Mouse (Mus musculus) midbrain, embryonic 13.5 days (tissue): Measurements from ENCODE around the gene Ptprf. TPM values are rescaled to one million over a fixed set of nuclear protein-coding genes. Genes with fewer than 3 reads are reported as not detected.

Experiments used
- ATAC-seq: fragments of 200-750 bp; cut with Nextera tagmentation; 2 replicates; pipeline ENCODE4 v1.8.0; 2017; ENCODE audit warnings: mild to moderate bottlenecking, moderate TSS enrichment, moderate library complexity
- H3K27ac ChIP-seq: fragments of 300-500 bp; sonication (generic); 2 replicates; pipeline ENCODE4 v1.5.1; 2015; ENCODE audit warnings: inconsistent platforms, mild to moderate bottlenecking, moderate library complexity
- H3K27me3 ChIP-seq: fragments of 300-500 bp; sonication (generic); 2 replicates; pipeline ENCODE4 v1.6.1; 2015; ENCODE audit warnings: mild to moderate bottlenecking, inconsistent platforms
- H3K36me3 ChIP-seq: fragments of 300-500 bp; sonication (generic); 2 replicates; pipeline ENCODE4 v1.6.1; 2015; ENCODE audit warnings: mild to moderate bottlenecking, inconsistent platforms
- H3K4me1 ChIP-seq: fragments of 300-500 bp; sonication (generic); replicated peaks from 2 replicates; pipeline ENCODE4 v1.6.1; 2015; ENCODE audit warnings: inconsistent platforms
- H3K4me2 ChIP-seq: fragments of 300-500 bp; sonication (generic); replicated peaks from 2 replicates; pipeline ENCODE4 v1.6.1; 2015; ENCODE audit warnings: moderate library complexity, mild to moderate bottlenecking, inconsistent platforms
- H3K4me3 ChIP-seq: fragments of 300-500 bp; sonication (generic); replicated peaks from 2 replicates; pipeline ENCODE4 v1.5.1; 2015; ENCODE audit warnings: mild to moderate bottlenecking, inconsistent platforms
- H3K9ac ChIP-seq: fragments of 300-500 bp; sonication (generic); replicated peaks from 2 replicates; pipeline ENCODE4 v1.6.1; 2015; ENCODE audit warnings: mild to moderate bottlenecking, inconsistent platforms
- H3K9me3 ChIP-seq: fragments of 300-500 bp; sonication (generic); 2 replicates; pipeline ENCODE4 v1.6.1; 2016; ENCODE audit warnings: mild to moderate bottlenecking, inconsistent platforms
- WGBS: fragments of 180-500 bp; shearing (Covaris S2); methylation state at CpG from one replicate; pipeline ENCODE4 v1.1.7; 2015; 5-methylcytosine and 5-hydroxymethylcytosine counted together
- polyA plus RNA-seq: library from polyadenylated mRNA; unstranded; fragments of >200 nt; fragmentation: Nextera tagmentation; extraction: Ambion mirVana; gene quantifications from 2 replicates; pipeline ENCODE4 v1.2.1, GENCODE M21; 2015

Ptprf gene
- polyA plus RNA-seq, 1 experiment from 2014 or later = 91.8 TPM

DNA sequence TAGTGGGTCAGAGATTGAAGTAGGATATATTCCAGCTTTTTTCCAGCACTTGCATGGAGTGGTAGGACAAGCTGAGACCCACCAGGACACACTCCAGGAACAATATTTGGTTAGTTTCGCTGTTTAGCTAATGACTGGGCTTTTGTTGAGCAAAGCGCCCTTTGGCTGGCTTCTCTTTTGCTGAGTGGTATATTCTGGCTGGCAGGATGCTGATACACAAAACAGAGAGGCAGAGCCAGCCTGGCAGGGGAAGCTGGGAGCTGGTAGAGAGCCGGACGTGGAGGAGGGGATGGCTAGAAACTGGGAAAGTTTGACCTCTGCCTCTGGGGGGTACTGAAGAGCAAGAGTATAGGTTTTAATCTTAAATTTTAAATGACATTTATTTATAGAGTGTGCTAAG lies 13.8 kb upstream of the Ptprf start:
- no peak overlapping the region for H3K9ac ChIP-seq
- no peaks in the 10 kb centered on the region for H3K4me1 ChIP-seq
- no peaks in the 10 kb centered on the region for H3K36me3 ChIP-seq
- no peak overlapping the region for H3K27ac ChIP-seq
- no peak overlapping the region for H3K4me2 ChIP-seq
- no peak overlapping the region for H3K4me3 ChIP-seq
- no peaks in the 10 kb centered on the region for H3K9me3 ChIP-seq
- 64% methylated on average over 4 of the region's 4 CpGs for whole genome bisulfite sequencing
- ATAC-seq = no peak
- no peaks in the 10 kb centered on the region for H3K27me3 ChIP-seq

DNA sequence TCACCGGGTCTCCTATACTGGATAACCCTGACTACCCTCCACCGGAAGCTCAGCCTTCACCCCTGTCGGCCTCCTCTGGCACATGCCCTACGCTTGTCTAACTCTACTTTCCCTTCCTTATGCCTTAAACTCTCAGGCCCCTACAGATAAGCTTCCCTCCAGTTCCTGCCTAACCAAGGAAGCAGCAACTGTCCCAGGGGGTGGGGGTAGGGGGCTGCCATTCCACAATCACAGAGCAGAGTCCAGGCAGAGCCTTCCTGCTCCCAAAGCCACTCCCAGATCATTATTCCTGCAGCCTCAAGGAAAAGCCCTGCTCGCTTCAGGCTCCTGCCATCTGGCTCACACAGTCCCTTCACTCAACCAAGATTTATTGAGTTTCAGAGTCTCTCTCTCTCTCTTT lies 6.6 kb upstream of the Ptprf start:
- H3K27me3 ChIP-seq = 0 out of 2 replicates have a peak, but pooled peaks cover 4% of the 10 kb centered on the region

DNA sequence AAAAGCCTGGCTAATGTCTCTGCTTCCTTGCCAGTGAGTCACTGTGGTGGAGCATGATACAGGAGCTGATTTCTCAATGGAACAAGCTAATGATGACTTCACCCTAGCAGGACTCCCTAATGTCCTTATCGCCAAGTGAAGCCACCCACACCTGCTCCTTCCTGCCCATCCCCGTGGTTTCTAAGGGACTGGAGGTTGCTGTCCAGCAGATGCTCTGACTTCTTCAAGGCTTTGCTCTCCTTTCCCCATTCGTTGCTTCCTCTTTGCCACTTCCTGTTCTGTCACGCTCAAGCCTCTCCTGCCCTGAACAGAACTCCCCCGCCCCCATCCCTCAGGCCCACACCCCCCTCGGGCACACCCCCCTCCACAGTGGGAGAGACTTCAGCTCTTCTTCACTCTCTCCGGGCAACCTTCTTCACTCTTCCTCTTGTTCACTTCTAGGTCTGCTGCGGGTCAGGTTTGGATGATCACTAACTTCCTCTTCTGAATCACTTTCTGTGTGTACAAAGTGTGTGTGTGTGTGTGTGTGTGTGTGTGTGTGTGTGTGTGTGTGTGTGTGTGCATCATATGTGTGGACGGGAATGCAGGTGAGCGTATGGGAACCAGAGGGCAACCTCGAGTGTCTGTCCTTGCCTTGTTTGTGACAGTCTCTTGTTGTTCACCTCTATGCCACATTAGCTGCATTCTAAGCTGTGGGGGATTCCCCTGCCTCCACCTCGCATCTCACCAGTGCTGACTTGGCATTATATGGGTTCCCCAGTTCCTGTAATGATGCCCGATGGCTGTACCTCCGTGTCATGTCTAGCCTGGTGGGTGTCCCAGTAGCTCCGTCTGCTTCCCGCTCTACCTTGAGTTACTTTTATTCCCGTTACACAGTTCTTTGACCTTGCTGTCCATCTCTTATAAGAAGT lies 4.7 kb upstream of the Ptprf start:
- H3K4me1 ChIP-seq = peaks cover 33% of the 10 kb centered on the region
- WGBS = 66% methylated on average over 17 of the region's 17 CpGs
- H3K27ac ChIP-seq = no peak overlapping the region
- 0 out of 2 replicates have a peak, but pooled peaks cover 4% of the 10 kb centered on the region for H3K27me3 ChIP-seq
- no peak overlapping the region for H3K9ac ChIP-seq
- H3K4me3 ChIP-seq = no peak overlapping the region
- H3K9me3 ChIP-seq = no peaks in the 10 kb centered on the region
- H3K36me3 ChIP-seq = no peaks in the 10 kb centered on the region
- no peak overlapping the region for H3K4me2 ChIP-seq
- ATAC-seq = no peak

More for the DNA sequence above, 6.6 kb upstream of the Ptprf start:
- no peaks in the 10 kb centered on the region for H3K36me3 ChIP-seq
- H3K9me3 ChIP-seq = no peaks in the 10 kb centered on the region
- ATAC-seq = peak; percentile 53
- WGBS = 11% methylated on average over 5 of the region's 5 CpGs
- H3K4me3 ChIP-seq = no peak overlapping the region
- no peak overlapping the region for H3K9ac ChIP-seq
- H3K4me2 ChIP-seq = no peak overlapping the region
- H3K27ac ChIP-seq = peak overlapping the region; percentile 2; the same call in 1 of the 2 replicates
- H3K4me1 ChIP-seq = peaks cover 29% of the 10 kb centered on the region

DNA sequence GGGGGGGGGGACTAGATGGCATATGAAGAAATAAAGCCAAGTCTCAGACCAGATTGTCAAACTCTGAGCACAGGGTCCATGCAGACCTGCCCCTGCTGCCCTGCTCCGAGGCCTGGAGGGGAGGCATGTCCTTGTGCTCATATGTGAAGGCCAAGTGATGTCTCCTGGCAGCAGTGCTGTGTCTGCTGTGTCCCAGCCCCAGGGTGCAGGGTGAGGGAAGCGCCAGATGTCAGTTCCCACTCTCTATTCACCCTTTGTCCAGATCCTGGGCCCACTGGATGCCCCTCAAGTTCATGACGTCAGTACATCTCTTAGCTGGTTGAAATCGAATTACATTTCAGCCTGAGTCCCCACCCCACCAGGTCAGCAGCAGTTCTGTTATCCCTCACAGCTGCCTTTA lies 3.6 kb upstream of the Ptprf start:
- Histone ChIP-seq H3K27ac (no peak overlapping the region), H3K4me1 (peaks cover 35% of the 10 kb centered on the region)
- 66% methylated on average over 4 of the region's 4 CpGs for WGBS

DNA sequence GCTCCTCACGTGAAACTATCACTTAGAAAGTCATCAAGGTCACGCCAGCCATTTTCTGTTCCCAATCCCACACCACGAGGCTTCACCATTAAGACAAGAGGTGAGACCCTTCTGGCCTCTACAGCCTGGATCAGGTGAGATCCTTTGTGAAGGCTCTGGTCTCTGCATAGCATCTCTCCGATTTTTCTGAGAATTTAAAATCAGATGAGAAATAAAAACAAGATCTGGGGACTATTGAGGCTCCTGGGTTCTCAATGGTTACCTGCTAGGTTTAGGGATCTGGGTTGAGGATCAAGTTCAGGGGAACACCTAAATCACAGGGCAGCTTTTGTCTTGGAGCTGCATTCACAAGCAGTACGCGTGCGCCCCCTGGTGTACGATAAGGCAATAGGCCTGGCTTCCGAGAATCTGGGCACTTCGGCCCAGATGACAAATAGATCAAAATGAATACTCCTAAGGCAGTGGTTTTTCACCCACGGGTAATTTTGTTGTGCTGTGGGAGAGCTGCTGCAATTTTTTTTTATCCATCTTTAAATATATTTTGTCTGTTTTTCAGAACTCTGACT lies 1.6 kb upstream of the Ptprf start:
- no peak for ATAC-seq
- no peak overlapping the region for H3K4me2 ChIP-seq
- no peak overlapping the region for H3K9ac ChIP-seq
- no peak overlapping the region for H3K27ac ChIP-seq
- H3K4me3 ChIP-seq = no peak overlapping the region
- H3K36me3 ChIP-seq = no peaks in the 10 kb centered on the region
- 8% methylated on average over 11 of the region's 11 CpGs for WGBS
- no peaks in the 10 kb centered on the region for H3K9me3 ChIP-seq
- 0 out of 2 replicates have a peak, but pooled peaks cover 4% of the 10 kb centered on the region for H3K27me3 ChIP-seq
- H3K4me1 ChIP-seq = peaks cover 46% of the 10 kb centered on the region

More for the DNA sequence above, 3.6 kb upstream of the Ptprf start:
- H3K9me3 ChIP-seq = no peaks in the 10 kb centered on the region
- H3K4me2 ChIP-seq = no peak overlapping the region
- H3K9ac ChIP-seq = peak overlapping the region; percentile 23; the same call in 1 of the 2 replicates
- H3K4me3 ChIP-seq = no peak overlapping the region
- ATAC-seq = no peak
- H3K36me3 ChIP-seq = no peaks in the 10 kb centered on the region
- H3K27me3 ChIP-seq = 0 out of 2 replicates have a peak, but pooled peaks cover 4% of the 10 kb centered on the region

DNA sequence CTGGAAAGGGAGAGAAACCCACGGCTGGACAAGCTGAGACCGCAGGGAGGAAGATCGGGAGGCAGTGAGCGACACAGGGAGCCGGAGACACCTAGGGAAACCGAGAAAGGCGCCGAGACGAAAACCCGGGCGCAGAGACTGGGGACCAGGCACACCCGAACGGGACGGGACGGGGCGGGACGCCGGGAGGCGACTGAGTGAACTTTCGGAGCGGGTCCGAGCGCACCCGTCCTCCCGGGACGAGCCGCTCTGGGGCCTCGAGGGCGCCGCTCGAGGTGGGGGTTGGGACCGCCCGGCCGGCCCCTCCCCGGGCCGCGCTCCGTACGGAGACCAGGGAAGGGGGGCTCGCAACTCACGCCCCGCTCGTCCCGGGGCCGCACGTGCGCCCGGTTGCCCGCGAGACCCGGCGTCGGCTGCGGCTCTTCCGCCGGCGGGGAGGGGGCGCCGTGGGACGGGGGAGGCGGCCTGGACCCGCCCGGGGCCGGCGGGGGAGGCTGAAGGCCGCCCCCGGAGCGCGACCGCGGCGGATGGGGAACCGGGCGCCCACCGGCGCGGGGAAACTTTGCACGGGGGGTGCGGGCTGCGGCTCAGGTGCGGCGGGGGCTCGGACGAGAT lies 682 bp downstream of the Ptprf start:
- Histone ChIP-seq H3K27me3 (0 out of 2 replicates have a peak, but pooled peaks cover 4% of the 10 kb centered on the region), H3K4me2 (peak overlapping the region; percentile 92), H3K36me3 (0 out of 2 replicates have a peak, but pooled peaks cover 9% of the 10 kb centered on the region), H3K9ac (peak overlapping the region; percentile 89), H3K4me1 (peaks cover 53% of the 10 kb centered on the region), H3K27ac (peak overlapping the region; percentile 87), H3K4me3 (peak overlapping the region; percentile 68), H3K9me3 (no peaks in the 10 kb centered on the region)
- under 1% methylated on average over 52 of the region's 84 CpGs for WGBS
- peak; percentile 41 for ATAC-seq

DNA sequence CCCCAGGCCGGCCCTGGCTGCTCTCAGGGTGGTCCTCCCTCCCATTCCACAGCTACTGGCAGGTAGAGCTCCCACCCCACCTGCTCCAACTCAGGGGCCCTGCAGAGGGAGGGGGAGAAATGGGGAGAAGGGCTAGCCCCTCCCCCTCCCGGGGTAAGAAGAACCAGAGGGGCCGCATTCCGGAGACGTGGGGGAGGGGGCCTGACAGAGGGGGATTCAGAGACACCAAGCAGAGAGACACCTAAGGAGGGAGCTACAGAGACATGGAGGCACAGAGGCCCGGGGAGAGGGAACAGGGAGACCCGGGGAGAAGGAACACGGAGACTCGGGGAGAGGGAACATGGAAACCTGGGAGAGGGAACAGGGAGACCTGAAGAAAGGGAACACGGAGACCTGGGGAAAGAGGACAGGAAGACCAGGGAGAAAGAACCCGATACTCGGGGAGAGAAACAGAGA lies 1.2 kb downstream of the Ptprf start:
- 0 out of 2 replicates have a peak, but pooled peaks cover 4% of the 10 kb centered on the region for H3K27me3 ChIP-seq
- 0 out of 2 replicates have a peak, but pooled peaks cover 9% of the 10 kb centered on the region for H3K36me3 ChIP-seq
- peak overlapping the region; percentile 92 for H3K4me2 ChIP-seq
- H3K9me3 ChIP-seq = no peaks in the 10 kb centered on the region
- peak overlapping the region; percentile 89 for H3K9ac ChIP-seq
- WGBS = under 1% methylated on average over 12 of the region's 12 CpGs
- H3K4me1 ChIP-seq = peaks cover 51% of the 10 kb centered on the region
- peak overlapping the region; percentile 68 for H3K4me3 ChIP-seq
- peak overlapping the region; percentile 87 for H3K27ac ChIP-seq
- no peak for ATAC-seq

DNA sequence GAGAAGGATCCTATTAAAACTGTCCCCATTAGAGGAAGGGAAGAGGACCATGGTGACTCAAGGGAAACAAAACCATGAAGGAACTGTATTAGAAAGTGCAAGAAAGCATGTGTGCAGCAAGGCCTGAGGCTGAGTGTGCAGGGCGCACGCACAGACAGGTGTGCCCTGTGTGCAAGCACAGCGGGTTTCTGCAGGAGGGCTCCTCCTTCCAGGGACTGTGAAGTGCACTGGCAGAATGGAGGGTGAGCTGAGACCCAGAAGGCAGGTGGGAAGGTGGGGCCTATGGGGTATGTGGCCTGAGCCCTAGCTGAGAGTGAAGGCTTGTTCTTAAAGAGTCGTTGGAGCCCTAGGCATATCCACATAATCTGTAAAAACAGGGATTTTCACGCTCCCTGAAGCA lies 1.9 kb downstream of the Ptprf start:
- ATAC-seq = 0 out of 2 replicates have a peak, but pooled peaks have one; percentile 21
- H3K4me2 ChIP-seq = peak overlapping the region; percentile 92
- H3K27me3 ChIP-seq = no peaks in the 10 kb centered on the region
- peaks cover 46% of the 10 kb centered on the region for H3K4me1 ChIP-seq
- H3K4me3 ChIP-seq = peak overlapping the region; percentile 68
- peak overlapping the region; percentile 87 for H3K27ac ChIP-seq
- no peaks in the 10 kb centered on the region for H3K9me3 ChIP-seq
- 35% methylated on average over 5 of the region's 5 CpGs for WGBS
- H3K36me3 ChIP-seq = peaks cover 15% of the 10 kb centered on the region
- peak overlapping the region; percentile 89 for H3K9ac ChIP-seq

DNA sequence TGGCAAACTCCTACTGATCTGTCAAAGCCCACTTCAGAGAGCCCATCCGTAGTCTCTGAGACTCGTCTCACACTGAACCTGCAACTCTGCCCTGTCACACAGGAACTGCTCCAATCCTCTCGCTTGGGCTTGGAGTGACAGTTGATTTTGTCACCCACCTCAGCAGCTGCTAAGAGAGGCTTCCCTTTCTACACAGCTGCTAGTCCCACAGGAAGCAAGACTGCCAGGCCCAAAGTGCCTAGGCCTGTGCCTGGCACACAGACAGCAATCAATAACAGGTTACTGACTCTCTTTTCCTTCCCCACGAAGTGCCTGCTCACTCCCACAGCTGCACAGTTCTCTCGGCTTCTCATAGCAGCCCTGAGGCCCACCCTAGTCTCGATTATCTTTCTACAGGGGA lies 2.7 kb downstream of the Ptprf start:
- ATAC-seq = no peak
- H3K4me1 ChIP-seq = peaks cover 46% of the 10 kb centered on the region
- H3K9ac ChIP-seq = peak overlapping the region; percentile 89; the same call in 1 of the 2 replicates
- H3K36me3 ChIP-seq = peaks cover 22% of the 10 kb centered on the region
- H3K4me3 ChIP-seq = peak overlapping the region; percentile 68
- H3K9me3 ChIP-seq = no peaks in the 10 kb centered on the region
- 74% methylated on average over 6 of the region's 6 CpGs for WGBS
- H3K27ac ChIP-seq = peak overlapping the region; percentile 87; the same call in 1 of the 2 replicates
- peak overlapping the region; percentile 92 for H3K4me2 ChIP-seq
- no peaks in the 10 kb centered on the region for H3K27me3 ChIP-seq

DNA sequence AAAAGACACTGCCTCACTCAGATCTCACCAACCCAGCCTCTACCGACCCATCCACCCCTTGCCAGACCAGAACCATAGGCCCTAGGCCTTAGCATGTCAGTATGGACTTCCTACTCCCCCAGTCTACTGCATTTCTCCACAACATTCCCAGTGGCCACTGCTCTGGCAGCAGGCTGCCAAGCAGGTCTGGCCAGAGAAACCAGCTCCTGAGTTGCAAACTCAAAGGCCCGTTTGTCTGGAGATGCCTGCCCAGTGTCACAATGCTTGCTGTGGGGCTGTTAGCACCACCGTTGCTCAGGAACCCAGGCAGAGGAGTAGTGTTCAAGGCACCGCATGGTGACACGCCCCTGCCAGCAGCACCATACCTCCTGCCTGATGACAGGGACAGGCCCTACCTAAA lies 5.0 kb downstream of the Ptprf start:
- Histone ChIP-seq H3K4me3 (no peak overlapping the region), H3K4me2 (no peak overlapping the region), H3K36me3 (peaks cover 35% of the 10 kb centered on the region), H3K4me1 (peaks cover 57% of the 10 kb centered on the region), H3K9ac (0 out of 2 replicates have a peak overlapping the region, but pooled peaks have one; percentile 19), H3K27me3 (no peaks in the 10 kb centered on the region), H3K27ac (no peak overlapping the region), H3K9me3 (no peaks in the 10 kb centered on the region)
- no peak for ATAC-seq
- 85% methylated on average over 5 of the region's 5 CpGs for WGBS

DNA sequence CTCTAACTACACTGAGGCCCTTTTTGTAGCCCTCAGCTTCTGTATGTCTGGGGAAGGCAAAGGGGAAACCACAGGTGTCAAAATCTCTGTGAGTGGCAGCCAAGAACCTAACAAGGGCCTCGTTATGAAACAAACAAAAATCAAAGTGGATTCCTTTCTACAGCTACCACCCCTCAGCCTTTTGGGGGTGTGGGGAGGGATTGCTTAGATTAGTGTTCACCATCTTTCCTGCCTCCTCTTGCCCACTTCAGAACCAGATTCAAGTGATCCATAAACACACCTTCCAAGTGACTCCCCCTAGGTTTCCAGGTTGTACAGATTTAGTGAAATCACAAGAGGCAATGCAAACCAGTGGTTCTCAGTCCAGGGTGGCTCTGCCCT lies 9.0 kb downstream of the Ptprf start:
- H3K9ac ChIP-seq = no peak overlapping the region
- no peak for ATAC-seq
- 0 out of 2 replicates have a peak overlapping the region, but pooled peaks have one; percentile 4 for H3K27ac ChIP-seq
- H3K36me3 ChIP-seq = peaks cover 43% of the 10 kb centered on the region
- H3K4me2 ChIP-seq = no peak overlapping the region
- H3K4me3 ChIP-seq = no peak overlapping the region
- peaks cover 65% of the 10 kb centered on the region for H3K4me1 ChIP-seq
- no peaks in the 10 kb centered on the region for H3K27me3 ChIP-seq
- 73% methylated on average over 1 of the region's 1 CpGs for WGBS
- no peaks in the 10 kb centered on the region for H3K9me3 ChIP-seq
